Mouse (Mus musculus): ENCODE measurements around the gene Katnbl1.

DNA sequence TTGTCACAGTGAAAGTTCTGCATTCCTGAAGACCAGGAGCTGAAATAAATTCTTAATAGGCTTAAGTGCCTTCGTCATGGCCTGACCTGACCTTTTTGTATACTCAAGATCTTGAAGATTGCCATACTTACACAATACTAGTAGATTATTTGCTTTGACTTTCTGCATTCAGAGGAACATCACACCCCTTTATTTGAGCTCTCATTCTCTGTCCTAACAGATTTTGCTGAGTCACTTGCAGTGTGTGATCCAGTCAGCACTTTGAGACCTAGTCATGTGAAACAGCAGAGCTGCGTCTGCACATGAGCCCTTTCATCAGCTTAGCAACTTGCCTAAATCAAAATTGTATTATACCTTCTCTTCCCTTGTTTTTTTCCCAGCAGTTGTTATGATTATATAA is 54.3 kb downstream of the Katnbl1 start:
- TF ChIP-seq CTCF (IDR thresholded peaks at IDR 0.05; ENCODE audit: extremely low read depth, insufficient read length, insufficient replicate concordance, low read depth, low read length) (no peak), POLR2A (IDR thresholded peaks at IDR 0.05; ENCODE audit: low read depth, low read length) (no peak)

Data from small intestine, adult 2 months (tissue).